Mouse (Mus musculus): ENCODE measurements at regions not wholly inside any gene's neighbourhood (a gene's known extent, or its start where the extent isn't known, plus 50 kb on each side); places are given as distances from the start of the nearest gene placed in this dataset.

- TF ChIP-seq CTCF (conservative IDR thresholded peaks at IDR 0.05; ENCODE audit: low read length): no peak
- no peak for TF ChIP-seq POU5F1 (IDR thresholded peaks at IDR 0.05; ENCODE audit: borderline replicate concordance, low read length)
Observed at GRCm38 (mm10) chr2:133294136-133294535, 257.8 kb upstream of the Bmp2 start.

Measured in E14TG2a.4 (cell line).